Mouse (Mus musculus): ENCODE measurements around the gene Mrpl37.
"Not testable (repeated sequence)": the region's sequence is repeated elsewhere in the genome, so short reads cannot be mapped to it uniquely, and the experiment has no call there.

Gene Mrpl37

DNA sequence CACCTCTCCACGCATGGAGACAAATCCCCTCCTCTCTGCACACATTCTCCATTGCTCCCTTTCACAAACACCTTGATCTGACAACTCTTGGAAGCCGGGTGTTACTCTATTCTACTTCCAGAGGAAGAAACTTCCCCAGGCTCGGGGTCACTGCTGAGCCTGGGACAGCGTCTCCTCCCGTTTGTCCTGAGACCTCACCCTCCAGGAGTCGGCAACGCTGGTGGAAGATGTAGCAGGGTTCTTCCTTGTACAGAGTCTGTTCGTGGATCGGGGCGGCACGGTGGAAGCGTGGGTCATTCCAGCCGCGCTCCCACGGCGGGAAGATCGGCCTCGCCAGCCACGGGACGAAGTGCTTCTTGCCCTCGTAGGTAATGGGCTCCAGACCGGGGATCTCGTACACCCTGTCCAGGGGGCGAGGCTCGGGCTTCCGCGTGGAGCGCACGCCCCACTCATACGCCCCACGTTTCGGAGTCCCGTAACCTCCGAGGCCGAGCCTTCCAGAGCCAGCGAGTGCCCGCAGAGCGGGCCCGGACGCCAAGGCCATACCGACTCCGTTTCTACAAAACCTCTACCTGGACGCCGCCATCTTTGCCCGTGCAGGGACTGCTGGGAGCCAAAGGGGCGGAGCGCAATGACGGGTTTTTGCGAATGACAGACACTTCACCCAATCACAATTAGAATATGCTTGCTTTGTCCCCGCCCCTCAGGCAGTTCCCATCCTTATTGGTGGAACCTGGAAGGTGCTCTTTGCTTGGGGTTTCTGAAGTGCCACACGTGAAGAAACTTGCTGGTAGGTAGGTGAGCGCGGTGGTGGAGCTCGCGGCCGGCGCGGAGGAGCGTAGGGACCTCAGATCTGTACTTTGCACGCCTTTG is at the start of gene Mrpl37, which contains the start of gene Cyb5rl:
Gene Mrpl37, minus strand, starts transcription at position 617 of the 873 bp plus-strand sequence.
Gene Cyb5rl, plus strand, starts transcription at position 737 of the 873 bp plus-strand sequence.
- peak; percentile 94 for DNase-seq (ENCODE audit: extremely low spot score, low spot score)

DNA sequence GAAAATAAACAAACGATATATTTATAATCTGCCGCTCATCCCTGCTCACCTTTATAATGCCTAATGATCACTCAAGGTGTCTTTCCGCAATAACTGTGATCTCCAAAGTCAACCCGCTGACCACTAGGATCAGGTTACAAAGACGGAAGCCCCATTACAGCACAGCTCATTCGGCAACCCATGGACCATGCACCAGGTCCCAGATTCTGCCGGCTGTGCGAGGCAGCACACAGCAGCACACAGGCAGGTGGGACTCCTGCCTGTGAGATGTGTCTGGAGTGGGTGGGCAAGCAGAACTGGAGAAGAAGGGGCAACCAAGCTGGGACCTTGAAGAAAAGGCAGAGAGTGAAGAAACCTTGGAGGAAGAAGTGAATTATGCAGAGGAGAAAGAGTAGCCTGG is 47.6 kb upstream of the Mrpl37 start:
- no peak for DNase-seq (ENCODE audit: extremely low spot score, low spot score)

DNA sequence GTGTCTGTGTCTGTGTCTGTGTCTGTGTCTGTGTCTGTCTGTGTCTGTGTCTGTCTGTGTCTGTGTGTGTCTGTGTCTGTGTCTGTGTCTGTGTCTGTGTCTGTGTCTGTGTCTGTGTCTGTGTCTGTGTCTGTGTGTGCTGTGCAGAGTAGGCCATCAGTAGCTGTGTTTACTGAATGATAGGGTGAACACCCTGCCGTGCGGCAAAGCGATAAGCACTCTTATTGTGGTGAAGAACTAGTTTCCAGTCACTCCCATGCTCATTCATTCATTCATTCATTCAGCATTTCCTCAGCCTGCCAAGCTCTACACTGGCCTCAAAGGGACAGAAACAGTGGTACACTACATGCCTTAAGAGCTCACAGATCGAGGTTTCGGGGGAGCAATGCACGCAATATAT is 42.5 kb upstream of the Mrpl37 start:
- not testable (repeated sequence) for DNase-seq (ENCODE audit: extremely low spot score, low spot score)

GRCm38 (mm10) chr4:107108291-107108731 is 41.6 kb upstream of the Mrpl37 start:
- DNase-seq (ENCODE audit: extremely low spot score, low spot score), result peak; percentile 66

- no peak for DNase-seq (ENCODE audit: extremely low spot score, low spot score)
These were observed 40.1 kb upstream of the Mrpl37 start for GRCm38 (mm10) chr4:107106777-107107176.

DNA sequence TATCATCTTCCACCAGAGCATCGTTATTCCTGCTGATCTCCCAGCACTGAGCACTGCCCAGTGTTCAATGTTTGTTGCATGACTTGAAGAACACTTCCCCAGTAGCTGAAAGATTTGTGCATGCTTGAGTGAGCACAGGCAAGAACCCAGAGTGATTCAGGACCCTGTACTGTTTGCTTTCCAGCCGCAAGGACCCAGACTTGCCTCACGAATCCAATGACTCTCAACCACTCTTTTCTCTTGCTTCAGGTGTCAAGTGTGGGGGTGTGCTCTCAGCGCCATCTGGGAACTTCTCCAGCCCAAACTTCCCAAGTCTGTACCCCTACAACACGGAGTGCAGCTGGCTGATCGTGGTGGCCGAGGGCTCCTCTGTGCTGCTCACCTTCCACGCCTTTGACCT is 35.6 kb upstream of the Mrpl37 start:
- DNase-seq (ENCODE audit: extremely low spot score, low spot score), result no peak

DNA sequence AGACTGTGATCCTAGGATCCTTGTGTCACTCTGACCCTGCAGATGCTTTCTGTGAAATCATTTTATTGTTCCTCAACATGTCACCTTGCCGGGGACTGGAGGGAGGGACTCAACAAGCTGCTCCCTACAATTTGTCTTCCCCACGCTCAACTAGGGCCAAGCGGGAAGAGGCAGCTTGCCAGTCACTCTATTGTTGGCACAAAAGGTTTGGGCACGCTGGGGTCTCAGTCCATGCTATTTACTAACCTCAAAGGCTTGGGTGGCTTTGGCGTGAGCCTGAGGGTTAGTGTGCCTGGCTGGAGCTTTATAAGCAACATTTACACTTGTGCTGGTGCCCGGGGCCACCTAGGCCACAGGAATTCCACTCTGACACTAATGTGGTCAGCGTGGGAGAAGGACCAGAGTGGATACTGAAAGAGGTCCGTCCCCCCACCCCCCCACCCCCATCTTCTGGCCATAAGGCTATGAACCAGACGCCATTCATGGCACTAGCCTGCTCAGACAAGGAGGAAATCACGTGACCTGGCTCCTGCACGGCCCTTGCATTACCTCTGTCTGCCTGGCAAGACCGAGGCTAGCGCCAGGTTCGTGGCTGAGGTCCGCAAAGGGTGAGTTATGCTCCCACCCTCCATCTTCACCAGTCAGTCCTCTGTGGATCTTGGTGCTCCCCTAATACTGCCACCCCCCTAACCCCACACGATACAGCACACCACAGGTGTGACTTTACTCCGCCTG is 32.3 kb upstream of the Mrpl37 start:
- DNase-seq (ENCODE audit: extremely low spot score, low spot score), result no peak

DNA sequence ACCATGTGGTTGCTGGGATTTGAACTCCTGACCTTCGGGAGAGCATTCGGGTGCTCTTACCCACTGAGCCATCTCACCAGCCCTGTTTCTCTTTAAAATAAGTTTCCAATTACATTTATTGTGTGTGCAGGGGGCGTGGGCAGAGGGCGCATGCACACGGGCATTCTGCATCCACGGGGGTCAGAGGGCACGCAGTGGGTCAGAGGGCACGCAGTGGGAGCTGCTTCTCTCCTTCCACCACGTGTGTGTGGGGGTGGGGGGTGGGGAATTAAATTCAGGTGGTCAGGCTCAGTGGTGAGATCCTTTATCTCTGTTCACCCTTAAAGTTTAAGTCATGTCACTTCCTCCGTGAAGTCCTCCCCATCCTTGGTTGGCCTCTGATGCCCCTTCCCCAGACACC is 31.7 kb upstream of the Mrpl37 start:
- DNase-seq (ENCODE audit: extremely low spot score, low spot score), result no peak

- DNase-seq (ENCODE audit: extremely low spot score, low spot score), result no peak
These were observed 31.2 kb upstream of the Mrpl37 start for GRCm38 (mm10) chr4:107097871-107098270.

DNA sequence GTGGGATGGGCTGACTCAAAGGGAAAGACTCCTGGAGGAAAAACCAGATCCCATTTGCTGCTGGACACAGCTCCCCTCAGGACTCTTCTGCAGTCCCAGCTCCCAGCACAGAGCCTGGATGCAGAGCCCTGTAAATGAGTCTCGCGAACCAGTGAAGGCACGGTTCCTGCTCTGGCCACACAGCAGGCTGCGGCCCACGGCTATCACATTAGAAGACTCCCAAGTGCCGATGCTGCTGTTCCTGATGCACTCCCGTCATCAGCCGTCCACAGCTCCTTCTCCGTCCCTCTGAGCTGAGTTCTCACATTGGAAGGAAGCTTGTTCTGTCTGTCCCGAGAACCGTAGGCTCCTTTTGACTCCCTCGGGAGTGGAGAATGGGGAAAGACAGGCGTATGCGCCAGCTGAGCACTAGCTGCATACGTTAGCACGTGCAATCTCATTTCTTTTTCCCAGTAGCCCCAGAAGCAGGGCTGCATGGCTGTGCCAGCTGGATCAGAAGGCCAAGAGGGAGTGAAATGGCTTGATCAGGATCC is 30.2 kb upstream of the Mrpl37 start, which contains the start of gene Cdcp2:
Gene Cdcp2, plus strand, starts transcription at position 51 of the 533 bp plus-strand sequence.
- DNase-seq (ENCODE audit: extremely low spot score, low spot score), result no peak

- DNase-seq (ENCODE audit: extremely low spot score, low spot score), result no peak
These were observed 29.4 kb upstream of the Mrpl37 start for GRCm38 (mm10) chr4:107096043-107096442.

DNA sequence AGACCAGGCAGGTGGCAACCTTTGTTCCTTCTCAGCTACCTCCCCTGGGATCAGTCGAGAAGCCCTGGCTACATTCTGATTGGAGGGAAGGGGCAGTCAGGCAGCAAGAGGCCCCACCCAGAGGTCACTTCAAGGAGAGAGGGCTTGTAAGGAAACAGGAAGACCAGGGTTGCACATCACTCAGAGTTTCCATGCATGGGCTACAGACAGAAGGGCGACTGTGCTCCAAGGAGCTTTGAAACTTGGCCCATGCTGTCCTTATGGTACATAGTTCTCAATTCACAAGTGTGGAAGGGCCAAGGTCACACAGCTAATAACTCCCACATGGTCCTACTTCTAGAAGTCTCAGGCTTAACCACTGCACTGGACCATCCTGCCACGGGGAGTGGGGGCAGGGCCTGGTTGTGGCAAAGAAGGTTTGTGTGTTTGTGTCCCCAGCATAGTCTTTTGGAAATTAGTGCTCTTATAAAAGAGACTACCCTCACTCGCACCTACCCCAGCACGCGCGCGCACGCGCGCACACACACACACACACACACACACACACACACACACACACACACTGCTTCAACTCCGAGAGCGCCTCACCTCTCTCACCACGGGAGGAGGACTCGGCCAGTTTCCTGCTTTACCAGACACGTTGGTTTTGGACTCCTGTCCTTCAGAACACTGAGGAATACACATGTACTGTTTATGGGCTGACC is 28.0 kb upstream of the Mrpl37 start:
- peak; percentile 33 for DNase-seq (ENCODE audit: extremely low spot score, low spot score)

DNA sequence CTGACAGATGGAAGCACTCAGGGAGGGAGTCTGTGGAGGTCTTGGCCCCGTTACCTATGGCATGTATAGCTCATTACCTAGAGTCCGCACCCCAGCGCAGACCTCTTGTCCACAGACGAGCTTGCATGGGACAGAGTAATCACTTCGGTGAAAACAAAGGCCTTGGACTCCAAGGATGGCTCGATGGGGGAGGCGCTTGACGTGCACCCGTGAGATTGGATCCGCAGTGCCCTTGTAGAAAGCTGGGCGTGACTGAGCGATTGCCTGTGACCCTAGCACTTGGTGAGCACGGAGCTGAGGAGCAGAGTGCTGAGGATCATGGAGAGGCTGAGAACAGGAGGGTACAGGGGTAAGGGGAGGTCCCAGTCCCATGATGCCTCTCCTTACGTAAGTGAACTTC is 25.0 kb upstream of the Mrpl37 start:
- DNase-seq (ENCODE audit: extremely low spot score, low spot score), result no peak

DNA sequence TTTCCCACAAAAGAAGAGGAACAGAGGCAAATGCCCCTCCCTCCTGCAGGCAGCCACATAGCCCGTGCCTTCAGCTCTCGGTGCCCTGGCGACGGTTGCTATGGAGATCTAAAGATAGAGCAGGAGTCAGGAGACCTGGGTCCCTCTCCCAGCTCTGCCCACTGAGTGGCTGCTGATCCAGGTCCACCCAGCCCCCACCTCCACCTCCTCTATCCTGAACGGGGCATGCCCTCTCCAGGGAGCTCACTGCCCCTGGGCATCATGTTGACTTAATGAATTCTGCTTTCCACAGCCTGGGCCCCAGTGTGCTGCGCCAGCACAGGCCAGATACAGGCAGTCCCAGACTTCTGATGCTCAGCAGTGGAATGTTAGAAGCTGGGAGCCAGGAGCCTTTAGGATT is 18.2 kb upstream of the Mrpl37 start:
- DNase-seq (ENCODE audit: extremely low spot score, low spot score), result peak; percentile 72

DNA sequence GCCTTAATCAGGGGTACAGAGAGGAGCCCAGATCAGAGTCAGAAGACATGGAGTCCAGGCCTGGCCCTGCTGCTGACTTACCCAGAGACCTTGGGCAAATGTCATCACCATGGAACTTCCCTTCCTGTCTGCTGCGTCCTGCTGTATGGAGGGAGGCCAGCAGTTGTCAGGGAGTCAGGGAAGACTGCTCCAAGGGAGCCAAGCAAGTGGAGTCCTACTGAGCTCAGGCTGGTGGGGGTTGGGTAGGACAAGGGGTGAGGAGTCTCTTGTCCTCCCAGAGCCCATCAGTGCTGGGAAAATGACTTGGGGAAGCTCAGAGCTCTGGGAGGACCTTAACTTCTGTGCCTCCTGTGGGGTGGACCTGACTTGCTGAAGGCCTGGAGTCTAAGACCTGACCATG is 17.7 kb upstream of the Mrpl37 start:
- DNase-seq (ENCODE audit: extremely low spot score, low spot score), result no peak

- DNase-seq (ENCODE audit: extremely low spot score, low spot score), result no peak
These were observed 16.5 kb upstream of the Mrpl37 start for GRCm38 (mm10) chr4:107083126-107083525.

GRCm38 (mm10) chr4:107082185-107082584 is 15.5 kb upstream of the Mrpl37 start:
- DNase-seq (ENCODE audit: extremely low spot score, low spot score), result no peak

DNA sequence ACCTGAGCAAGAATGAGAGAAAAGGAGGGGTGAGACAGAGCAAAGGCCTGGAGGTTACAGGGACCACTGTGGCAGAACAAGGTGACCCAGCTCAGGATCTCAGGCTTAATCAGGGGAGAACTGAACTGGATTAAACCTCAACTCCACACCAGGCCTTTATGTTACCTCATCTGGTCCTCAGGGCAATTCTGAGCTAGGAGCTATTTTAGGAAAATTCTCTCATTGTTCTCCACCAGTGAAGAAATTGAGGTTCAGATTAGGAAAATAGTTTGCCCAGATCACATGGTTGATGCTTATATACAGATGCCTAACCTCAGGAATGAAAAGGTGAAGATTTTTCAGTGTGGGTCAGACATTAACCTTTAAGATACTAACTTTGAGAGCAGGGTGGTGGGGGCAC is 13.0 kb upstream of the Mrpl37 start:
- no peak for DNase-seq (ENCODE audit: extremely low spot score, low spot score)

GRCm38 (mm10) chr4:107078894-107079293 is 12.2 kb upstream of the Mrpl37 start:
- DNase-seq (ENCODE audit: extremely low spot score, low spot score), result no peak

DNA sequence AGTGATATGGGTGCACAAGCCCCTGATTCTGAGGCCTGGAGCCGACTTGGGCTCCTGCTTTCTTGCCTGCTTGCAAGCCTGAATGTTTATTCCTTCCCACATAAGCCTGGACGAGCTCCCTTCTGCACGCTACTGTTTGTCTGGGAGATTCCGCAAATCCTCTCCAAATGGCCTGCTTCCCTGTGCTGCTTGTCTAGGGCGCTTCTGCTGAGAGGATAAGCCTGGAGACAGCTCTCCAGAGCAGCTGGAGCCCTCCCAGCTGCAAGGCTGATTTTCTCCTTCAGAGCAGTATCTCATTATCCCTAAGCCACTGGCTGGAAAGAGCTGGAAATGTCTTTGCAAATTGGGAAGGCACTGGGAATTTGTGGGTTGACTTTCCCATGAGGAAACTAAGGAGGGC is 8.8 kb upstream of the Mrpl37 start:
- no peak for DNase-seq (ENCODE audit: extremely low spot score, low spot score)

DNA sequence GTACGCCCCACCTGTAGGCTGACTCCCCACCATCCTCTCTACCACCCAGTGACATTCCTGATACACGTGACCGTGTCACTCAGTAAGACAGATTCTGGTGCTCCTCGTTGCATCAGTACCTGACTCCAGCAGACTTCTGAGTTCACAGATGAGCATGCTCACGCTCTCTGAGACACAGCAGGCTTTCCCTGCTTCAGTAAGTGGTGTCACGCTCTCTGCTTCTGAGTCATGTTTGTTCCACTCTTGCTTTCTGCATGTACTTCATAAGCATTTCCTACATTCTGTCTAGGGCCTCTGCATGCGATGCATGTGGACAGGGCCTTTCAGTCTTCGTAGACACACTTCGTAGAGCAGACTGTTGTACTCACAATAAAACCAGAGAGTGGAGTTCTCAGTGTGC is 5.7 kb upstream of the Mrpl37 start:
- DNase-seq (ENCODE audit: extremely low spot score, low spot score), result no peak
